Mouse (Mus musculus) megakaryocyte, embryonic 14.5 days (primary cell): Measurements from ENCODE around the gene Creb5.

Experiments used
- FLI1 ChIP-seq: IDR thresholded peaks from 2 replicates; pipeline ENCODE4 v1.6.1; 2012; ENCODE audit warnings: low read length, inconsistent platforms, mixed read lengths
- GATA1 ChIP-seq: IDR thresholded peaks from 3 replicates; pipeline ENCODE4 v1.6.1; 2012; ENCODE audit warnings: mixed read lengths, low read length, inconsistent platforms, borderline replicate concordance

DNA sequence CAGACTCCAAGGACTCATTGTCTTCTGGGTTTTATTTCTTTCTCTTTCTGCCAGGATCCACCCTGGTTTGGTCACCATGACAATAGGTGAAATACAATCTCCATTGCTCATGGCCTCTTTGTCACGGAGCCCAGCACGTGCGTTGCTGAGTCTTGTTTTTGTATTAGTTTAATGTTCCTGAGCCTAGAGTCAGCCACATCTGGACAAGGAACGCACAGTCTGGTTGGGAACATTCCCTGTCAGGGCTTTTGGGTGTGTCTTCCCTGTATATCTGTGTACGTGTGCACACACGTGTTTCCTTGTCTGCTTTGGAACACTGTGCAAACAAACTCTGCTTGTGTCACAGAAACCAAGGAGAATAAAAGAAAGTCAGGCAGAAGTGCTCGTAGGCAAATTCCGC is 331.1 kb downstream of the Creb5 start:
- TF ChIP-seq GATA1 (no peak), FLI1 (no peak)
